Mouse (Mus musculus): ENCODE results near the gene Ncapd2. TPM values are rescaled to one million over a fixed set of nuclear protein-coding genes. Genes with fewer than 3 reads are reported as not detected.

Gene Ncapd2
- total RNA-seq, 2 experiments from 2014 or later, result 8.0 to 13.7 TPM

DNA sequence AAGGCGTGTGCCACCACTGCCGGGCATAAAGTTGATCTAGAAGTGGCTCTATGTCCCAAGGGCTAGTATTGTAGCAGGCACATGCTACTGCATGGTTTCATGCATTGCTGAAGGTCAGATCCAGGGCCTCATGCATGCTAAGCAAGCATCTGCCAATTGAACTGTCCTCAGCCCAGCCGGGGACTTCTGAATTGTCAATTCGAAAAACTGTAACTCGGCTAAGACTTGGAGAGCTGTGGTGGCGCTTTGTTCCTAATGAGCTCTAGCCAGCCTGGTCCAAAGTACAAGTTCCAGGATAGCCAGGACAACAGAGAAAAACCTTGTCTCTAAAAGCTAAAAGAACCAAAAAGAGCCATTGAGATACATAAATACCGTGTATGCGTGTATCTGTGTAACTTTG is 72.1 kb downstream of the Ncapd2 start:
- no peak for DNase-seq
- intact Hi-C loops (cut with DNase I), result no loop called here

Small RNA genes lying within 50 kb of the gene (microRNA-seq; reads per million reads assigned to microRNA genes)
- gene Mir3098, result 0 to 0.74 reads per million in 2 experiments
- gene Mir8113, result 0 reads per million in 2 experiments

Other genes starting within 250 kb of the Ncapd2 start
- gene Cops7a, start 226.2 kb downstream of the Ncapd2 start, total RNA-seq (2021), result 100 to 1,000 TPM in 1 of 2 experiments, 10 to 100 TPM in 1; 98.3 to 107 TPM
- 1 to 10 TPM in 1 of 2 experiments, under 1 TPM in 1; 0.10 to 1.3 TPM for gene Pianp, start 195.0 kb downstream of the Ncapd2 start, total RNA-seq (2021)
- gene Zfp384, start 182.6 kb downstream of the Ncapd2 start, total RNA-seq (2021), result 10 to 100 TPM; 20.3 to 22.8 TPM
- gene Ing4, start 151.9 kb downstream of the Ncapd2 start, total RNA-seq (2021), result 10 to 100 TPM; 26.4 to 31.1 TPM
- gene Acrbp, start 142.0 kb downstream of the Ncapd2 start, total RNA-seq (2021), result 1 to 10 TPM; 2.5 to 2.7 TPM
- not detected for gene Lpar5, start 123.8 kb downstream of the Ncapd2 start, total RNA-seq (2021)
- 10 to 100 TPM; 67.6 to 72.2 TPM for gene Chd4, start 95.7 kb downstream of the Ncapd2 start, total RNA-seq (2021)
- 10 to 100 TPM; 14.6 to 19.0 TPM for gene Nop2, start 59.8 kb downstream of the Ncapd2 start, total RNA-seq (2021)
- 10 to 100 TPM; 11.6 to 12.3 TPM for gene Iffo1, start 46.5 kb downstream of the Ncapd2 start, total RNA-seq (2021)
- over 10,000 TPM; 11,568 to 13,182 TPM for gene Gapdh, start 25.2 kb downstream of the Ncapd2 start, total RNA-seq (2021)
- gene Mrpl51, start 100 bp upstream of the Ncapd2 start, total RNA-seq (2021), result 100 to 1,000 TPM; 212 to 225 TPM
- 10 to 100 TPM; 16.6 to 17.4 TPM for gene Vamp1, start 23.9 kb upstream of the Ncapd2 start, total RNA-seq (2021)
- gene Tapbpl, start 40.2 kb upstream of the Ncapd2 start, total RNA-seq (2021), result 1 to 10 TPM; 2.1 to 2.3 TPM
- gene Cd27, start 45.3 kb upstream of the Ncapd2 start, total RNA-seq (2021), result 1 to 10 TPM in 1 of 2 experiments, under 1 TPM in 1; 0.57 to 1.5 TPM
- gene Tuba3a, start 94.3 kb upstream of the Ncapd2 start, total RNA-seq (2021), result not detected
- gene Ltbr, start 122.2 kb upstream of the Ncapd2 start, total RNA-seq (2021), result 10 to 100 TPM; 20.3 to 21.7 TPM
- under 1 TPM; 0.15 to 0.36 TPM for gene Scnn1a, start 129.0 kb upstream of the Ncapd2 start, total RNA-seq (2021)
- gene Tnfrsf1a, start 157.7 kb upstream of the Ncapd2 start, total RNA-seq (2021), result 10 to 100 TPM; 21.9 to 28.7 TPM
- not detected for gene Plekhg6, start 189.1 kb upstream of the Ncapd2 start, total RNA-seq (2021)

Measured in gastrocnemius, postnatal 36 days (tissue).